Mouse (Mus musculus): ENCODE data around the gene Adarb2. TPM values are rescaled to one million over a fixed set of nuclear protein-coding genes. Genes with fewer than 3 reads are reported as not detected.

Adarb2 gene
- polyA plus RNA-seq, 1 experiment from 2014 or later = not detected

DNA sequence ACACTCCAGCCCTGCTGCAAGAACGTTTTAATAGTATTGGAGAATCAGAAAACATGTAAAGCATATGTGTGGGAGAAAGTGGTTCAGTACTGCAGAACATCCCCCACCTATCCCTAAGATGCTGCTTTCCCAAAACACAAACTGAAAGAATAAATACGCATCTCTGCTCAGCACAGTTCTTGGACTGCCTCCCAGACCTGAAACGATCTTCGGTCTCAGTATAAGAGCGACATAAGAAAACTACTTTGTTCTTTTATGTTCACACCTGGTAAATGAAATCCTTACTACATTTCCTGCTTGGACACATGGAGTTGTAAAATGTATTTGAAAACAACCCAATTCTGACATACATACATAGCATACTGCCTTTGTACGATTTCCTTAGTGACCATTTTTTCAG lies 597.9 kb downstream of the Adarb2 start:
- Histone ChIP-seq H3K27ac (ENCODE audit: low read length) (no peak overlapping the region), H3K36me3 (ENCODE audit: insufficient read depth, low read length) (peaks cover 3% of the 10 kb centered on the region; the same call in 1 of the 2 replicates), H3K4me1 (ENCODE audit: insufficient read depth, low read depth, low read length) (no peaks in the 10 kb centered on the region), H3K27me3 (replicated peaks; ENCODE audit: insufficient read depth, low read length) (no peaks in the 10 kb centered on the region), H3K4me2 (replicated peaks; ENCODE audit: low read depth, low read length) (no peak overlapping the region), H3K9me3 (ENCODE audit: low read length) (no peaks in the 10 kb centered on the region), H3K9ac (replicated peaks; ENCODE audit: low read depth) (no peak overlapping the region), H3K4me3 (ENCODE audit: low read depth, low read length) (no peak overlapping the region)
- no peak for DNase-seq (ENCODE audit: low spot score)
- no peak for ATAC-seq
- 73% methylated on average over 6 of the region's 6 CpGs for WGBS
- TF ChIP-seq CTCF (IDR thresholded peaks at IDR 0.05) (no peak), EP300 (IDR thresholded peaks at IDR 0.05) (no peak)

DNA sequence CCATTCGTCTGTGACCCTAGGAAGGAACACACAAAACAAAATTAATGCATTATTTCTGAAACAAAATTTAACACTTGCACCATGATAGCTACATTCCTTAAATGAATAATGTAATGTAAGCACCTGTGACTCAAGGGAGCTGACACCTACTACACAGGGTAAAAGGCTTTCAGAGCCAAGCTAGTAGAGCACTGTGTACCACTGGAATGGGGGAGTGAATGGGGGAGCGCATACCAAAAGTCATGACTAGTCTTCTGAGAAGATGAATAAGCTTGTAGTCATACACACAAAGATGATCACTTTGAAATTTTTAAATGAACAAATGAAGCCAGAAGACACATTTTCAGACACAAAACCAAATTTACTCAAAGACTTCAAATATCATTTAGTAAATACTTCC lies 603.3 kb downstream of the Adarb2 start:
- H3K36me3 ChIP-seq (ENCODE audit: insufficient read depth, low read length) = peaks cover 7% of the 10 kb centered on the region; the same call in 1 of the 2 replicates
- H3K27me3 ChIP-seq (replicated peaks; ENCODE audit: insufficient read depth, low read length) = no peaks in the 10 kb centered on the region
- TF ChIP-seq CTCF (IDR thresholded peaks at IDR 0.05) (no peak), EP300 (IDR thresholded peaks at IDR 0.05) (no peak)

More for the DNA sequence above, 603.3 kb downstream of the Adarb2 start:
- Histone ChIP-seq H3K4me1 (ENCODE audit: insufficient read depth, low read depth, low read length) (no peaks in the 10 kb centered on the region), H3K27ac (ENCODE audit: low read length) (no peak overlapping the region), H3K4me2 (replicated peaks; ENCODE audit: low read depth, low read length) (no peak overlapping the region), H3K4me3 (ENCODE audit: low read depth, low read length) (no peak overlapping the region), H3K9ac (replicated peaks; ENCODE audit: low read depth) (no peak overlapping the region), H3K9me3 (ENCODE audit: low read length) (no peaks in the 10 kb centered on the region)
- ATAC-seq (no peak), DNase-seq (ENCODE audit: low spot score) (no peak)
- 94% methylated on average over 2 of the region's 2 CpGs for WGBS

All from lung, postnatal 0 days (tissue).